Mouse (Mus musculus): ENCODE measurements at regions not wholly inside any gene's neighbourhood (a gene's known extent, or its start where the extent isn't known, plus 50 kb on each side); places are given as distances from the start of the nearest gene placed in this dataset.
A peak's percentile ranks its signal among the peaks of the same experiment; 100 is the strongest.

DNA sequence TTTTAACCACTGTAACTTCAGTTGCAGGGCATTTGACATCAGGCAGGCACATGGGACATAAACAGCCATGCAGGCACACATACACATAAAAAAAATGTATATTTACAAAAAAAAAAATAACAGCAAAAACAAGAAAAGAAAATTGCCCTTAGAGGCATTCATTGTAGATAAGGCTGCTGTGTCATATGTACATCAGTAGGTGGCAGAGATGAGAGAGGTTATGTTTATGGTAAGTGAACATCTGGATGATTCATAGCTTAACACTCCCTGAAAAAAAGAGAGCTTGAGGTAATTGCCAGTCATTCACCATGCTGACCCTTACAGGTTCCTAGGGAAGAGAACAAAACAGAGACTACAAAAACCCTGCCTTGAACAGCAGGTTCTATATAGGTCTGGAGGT is 1181.8 kb downstream of the Pcdh19 start:
- peak; percentile 2 for DNase-seq (ENCODE audit: low read depth, low spot score)

All from A20 (cell line).